Comparison of ENCODE assay signal across 10 mouse cellular contexts in genomic region chr7:56460814-56461520, GRCm38 (mm10).
DNase-seq lines count a peak whose midpoint lies in the region; TF ChIP-seq lines count a peak whose summit lies in the region.
"Had no signal": no experiment of that assay in that cellular context is flagged by ENCODE, and none has a peak within 500 bp of the region (broad histone marks: within the 10 kb centered on the region; RNA-seq: fewer than 3 reads in every experiment).

No protein-coding gene starts in this region.

- no peak for TF ChIP-seq POLR2A in CH12.LX (IDR thresholded peaks at IDR 0.05; ENCODE audit: low read depth, low read length)

- no peak overlapping the region for H3K27ac ChIP-seq in CH12.LX (ENCODE audit: insufficient read depth, low read depth)
- no peak overlapping the region for H3K27ac ChIP-seq in left cerebral cortex, adult 2 months
- no peak overlapping the region for H3K27ac ChIP-seq in limb, embryonic 10.5 days

- 82% methylated on average over 4 of the region's 4 CpGs for WGBS in limb, embryonic 10.5 days

- H3K79me2 ChIP-seq in CH12.LX (replicated peaks; ENCODE audit: control insufficient read depth, extremely low read depth, insufficient read depth, poor library complexity, severe bottlenecking), result no peaks in the 10 kb centered on the region

- H3K4me2 ChIP-seq in CH12.LX (ENCODE audit: insufficient read depth, low read depth, poor library complexity, severe bottlenecking), result no peak overlapping the region

- no peaks in the 10 kb centered on the region for H3K9me3 ChIP-seq in CH12.LX (replicated peaks; ENCODE audit: low read length)
- H3K9me3 ChIP-seq in limb, embryonic 10.5 days (replicated peaks), result no peaks in the 10 kb centered on the region

- no peak overlapping the region for H3K9ac ChIP-seq in CH12.LX (ENCODE audit: insufficient read depth, low read depth)

- H3K4me1 ChIP-seq in CH12.LX (ENCODE audit: control insufficient read depth in 1 of 2, insufficient read depth in 2 of 2), result no peaks in the 10 kb centered on the region
- no peaks in the 10 kb centered on the region for H3K4me1 ChIP-seq in limb, embryonic 10.5 days

- H3K4me3 ChIP-seq in CH12.LX (replicated peaks in 1 of 3; ENCODE audit: low read depth in 2 of 3, low read length in 2 of 3, poor library complexity in 1 of 3), result no peak overlapping the region
- H3K4me3 ChIP-seq in left cerebral cortex, adult 2 months, result no peak overlapping the region
- H3K4me3 ChIP-seq in limb, embryonic 10.5 days, result no peak overlapping the region

- DNase-seq in embryo, embryonic 10.5 days (ENCODE audit: low spot score), result peak; percentile 3
- no peak for DNase-seq in embryo, embryonic 10 days (ENCODE audit: low spot score)
- peak; percentile 18 for DNase-seq in layer of hippocampus, adult 11-12 months (ENCODE audit: low spot score)
- DNase-seq in layer of hippocampus, postnatal 36 days, result no peak
- DNase-seq in CH12.LX (ENCODE audit: extremely low read depth), result no peak
- no peak for DNase-seq in left cerebral cortex, adult 2 months (ENCODE audit: extremely low spot score in 1 of 2, low spot score in 2 of 2)
- DNase-seq in T-cell, adult 2 months (ENCODE audit: low spot score), result no peak
- no peak for DNase-seq in limb, embryonic 10.5 days (ENCODE audit: low spot score)
- DNase-seq: kidney, postnatal 10 days; lung, postnatal 10 days had no signal

- no peaks in the 10 kb centered on the region for H3K36me3 ChIP-seq in CH12.LX (replicated peaks in 1 of 2; ENCODE audit: control insufficient read depth in 1 of 2, insufficient read depth in 1 of 2, low read length in 1 of 2)
- no peaks in the 10 kb centered on the region for H3K36me3 ChIP-seq in limb, embryonic 10.5 days

- TF ChIP-seq CTCF in CH12.LX (conservative IDR thresholded peaks at IDR 0.05 in 1 of 2, IDR thresholded peaks at IDR 0.05 in 1 of 2; ENCODE audit: low read depth in 2 of 2, low read length in 2 of 2), result peak in 1 of 2 experiments; percentile 39; a peak in 2 of 4 replicates
- peak; percentile 49 for TF ChIP-seq CTCF in left cerebral cortex, adult 2 months (IDR thresholded peaks at IDR 0.05)

- H3K27me3 ChIP-seq in CH12.LX (replicated peaks), result peaks cover 8% of the 10 kb centered on the region
- H3K27me3 ChIP-seq in limb, embryonic 10.5 days (ENCODE audit: low read depth, poor library complexity, severe bottlenecking), result no peaks in the 10 kb centered on the region

- peak; percentile 15 for TF ChIP-seq RAD21 in CH12.LX (IDR thresholded peaks at IDR 0.05; ENCODE audit: low read depth, low read length)

- no peak for TF ChIP-seq EP300 in CH12.LX (IDR thresholded peaks at IDR 0.05; ENCODE audit: low read length)

- in situ Hi-C loops in CH12.LX (cut with MboI; ENCODE audit: low pct_ligation_motif_present, low pct_unique_long_range_greater_than_20kb, low sequenced_read_pairs), result no loop called here

- intact Hi-C loops in left cerebral cortex, adult 2 months (cut with DNase I), result loop anchor here (1.0 kb wide), 1 partner anchor 170 kb away; no protein-coding TSS in a partner anchor

- dilution Hi-C loops in CH12.LX (cut with MboI; ENCODE audit: extremely low pct_ligation_motif_present, extremely low pct_unique_long_range_greater_than_20kb, low sequenced_read_pairs), result no loop called here

TF ChIP-seq in CH12.LX, 34 proteins besides CTCF, POLR2A, EP300 and RAD21:
- TF ChIP-seq MXI1 (IDR thresholded peaks at IDR 0.05; ENCODE audit: low read depth, low read length) (no peak), SMC3 (IDR thresholded peaks at IDR 0.05; ENCODE audit: low read depth, low read length) (peak; percentile 19; the same call in 1 of the 2 replicates), ZNF384 (IDR thresholded peaks at IDR 0.05; ENCODE audit: low read depth, low read length) (peak; percentile 57; the same call in 1 of the 2 replicates)

Comparison
In these comparisons a context has a peak if more than half of its experiments do, and no peak if none do; other contexts are left out.
1. DNase-seq: peak in embryo, embryonic 10.5 days (single experiment) and layer of hippocampus, adult 11-12 months (single experiment); none in embryo, embryonic 10 days (single experiment), layer of hippocampus, postnatal 36 days (0 of 2), CH12.LX (single experiment), left cerebral cortex, adult 2 months (0 of 2), T-cell, adult 2 months (single experiment) and limb, embryonic 10.5 days (single experiment).